Mouse (Mus musculus) liver, adult (tissue): Measurements from ENCODE around the gene Agpat2.
A peak's percentile ranks its signal among the peaks of the same experiment; 100 is the strongest.

ENCODE experiments used
- GATA4 ChIP-seq: IDR thresholded peaks from 2 replicates; pipeline ENCODE4 v1.6.1; 2014; ENCODE audit warnings: mild to moderate bottlenecking, low read length; ENCODE audit not compliant: insufficient replicate concordance

Gene Agpat2

GRCm38 (mm10) chr2:26594022-26594346 is 10.2 kb downstream of the Agpat2 start:
- TF ChIP-seq GATA4, result no peak

- TF ChIP-seq GATA4, result no peak
Measured at GRCm38 (mm10) chr2:26593211-26594021, 10.8 kb downstream of the Agpat2 start.

DNA sequence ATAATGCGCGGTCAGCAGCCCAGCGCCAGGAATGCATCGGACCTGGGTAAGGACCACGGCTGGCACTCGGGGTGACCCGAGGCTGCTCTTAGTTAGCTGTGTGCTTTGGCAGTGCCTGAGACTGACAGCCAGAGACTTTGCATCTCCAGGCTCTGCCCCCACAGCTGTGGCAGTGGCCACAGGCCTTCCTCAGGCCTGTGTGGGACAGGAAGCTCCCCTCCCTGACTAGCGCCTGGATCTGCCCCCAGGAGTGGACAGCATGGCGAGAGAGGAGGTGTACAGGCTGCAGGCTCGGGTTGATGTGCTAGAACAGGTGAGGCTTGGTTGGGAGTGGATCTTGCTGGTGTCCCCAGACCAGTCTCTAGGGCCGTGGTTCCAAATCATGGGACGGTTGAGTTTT is 12.8 kb downstream of the Agpat2 start:
- no peak for TF ChIP-seq GATA4

DNA sequence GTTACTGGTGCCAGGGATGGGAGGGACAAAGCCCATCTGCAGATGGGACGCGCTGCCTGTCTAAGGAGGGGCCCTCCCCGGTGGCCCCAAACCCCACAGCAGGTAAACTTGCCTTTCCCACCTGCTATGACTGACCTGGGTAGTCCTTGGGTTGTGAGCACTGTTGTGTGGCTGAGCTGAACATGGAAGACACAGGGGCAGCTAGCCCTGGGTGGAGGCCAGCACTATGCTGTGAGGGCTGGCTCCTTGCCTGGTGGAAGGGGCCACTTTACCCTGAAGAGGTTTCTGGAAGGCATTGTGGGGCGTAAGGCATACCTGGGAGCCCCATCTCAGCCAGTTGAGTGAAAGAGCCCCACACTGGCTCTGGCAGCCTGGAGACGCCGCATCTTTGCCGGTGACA is 13.3 kb downstream of the Agpat2 start:
- no peak for TF ChIP-seq GATA4

DNA sequence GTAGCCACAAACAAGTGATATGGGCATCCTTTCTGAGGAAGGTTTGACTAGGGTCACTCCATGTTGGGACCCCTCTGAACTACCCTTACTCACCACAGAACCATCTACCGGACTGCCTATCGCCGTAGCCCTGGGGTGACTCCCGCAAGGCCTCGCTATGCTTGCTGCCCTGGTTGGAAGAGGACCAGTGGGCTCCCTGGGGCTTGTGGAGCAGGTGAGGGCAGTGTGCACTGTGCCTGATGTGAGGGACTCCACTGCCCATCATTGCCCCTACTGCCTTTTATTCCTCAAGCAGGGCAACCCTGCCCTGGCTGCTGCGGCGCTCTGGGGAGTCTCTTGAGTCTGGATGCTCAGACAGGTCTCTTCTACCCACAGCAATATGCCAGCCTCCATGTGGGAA is 13.9 kb downstream of the Agpat2 start:
- TF ChIP-seq GATA4, result no peak

DNA sequence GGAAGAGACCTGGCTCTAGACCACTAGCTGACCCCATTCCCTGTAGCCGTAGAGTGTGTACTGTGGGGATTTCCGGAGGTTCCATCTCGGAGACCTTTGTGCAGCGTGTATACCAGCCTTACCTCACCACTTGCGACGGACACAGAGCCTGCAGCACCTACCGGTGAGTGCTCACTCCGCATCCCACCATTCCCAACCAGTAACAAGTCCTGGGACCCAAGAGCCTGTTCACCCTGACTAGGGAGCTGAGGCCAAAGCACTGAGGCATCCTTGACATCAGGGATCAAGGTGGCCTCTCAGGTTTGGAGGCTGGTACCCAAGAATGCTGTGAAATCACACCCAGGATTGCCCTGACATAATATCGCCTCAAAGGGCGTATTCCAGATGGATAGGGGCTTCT is 14.9 kb downstream of the Agpat2 start:
- no peak for TF ChIP-seq GATA4

DNA sequence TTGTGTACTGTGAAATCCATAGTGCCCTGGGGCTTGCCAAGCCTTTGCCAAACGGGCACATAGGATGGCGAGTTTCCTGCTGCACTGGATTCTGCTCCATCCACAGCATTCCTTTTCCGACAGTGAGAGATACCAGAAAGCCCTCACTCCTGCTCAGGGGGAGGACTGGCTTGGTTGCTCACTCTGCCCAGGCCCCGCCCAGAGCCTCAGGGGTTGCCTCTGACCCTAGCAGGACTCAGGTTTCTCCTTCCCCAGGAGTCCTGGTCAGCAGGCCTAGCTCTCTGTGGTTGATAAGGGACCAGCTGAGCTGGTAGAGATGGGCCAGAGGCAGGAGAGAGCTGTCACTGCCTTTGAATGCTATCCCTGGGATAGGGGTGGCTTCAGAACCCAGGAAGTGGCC is 15.6 kb downstream of the Agpat2 start:
- TF ChIP-seq GATA4, result no peak

- no peak for TF ChIP-seq GATA4
Measured at GRCm38 (mm10) chr2:26587044-26587405, 17.2 kb downstream of the Agpat2 start.

DNA sequence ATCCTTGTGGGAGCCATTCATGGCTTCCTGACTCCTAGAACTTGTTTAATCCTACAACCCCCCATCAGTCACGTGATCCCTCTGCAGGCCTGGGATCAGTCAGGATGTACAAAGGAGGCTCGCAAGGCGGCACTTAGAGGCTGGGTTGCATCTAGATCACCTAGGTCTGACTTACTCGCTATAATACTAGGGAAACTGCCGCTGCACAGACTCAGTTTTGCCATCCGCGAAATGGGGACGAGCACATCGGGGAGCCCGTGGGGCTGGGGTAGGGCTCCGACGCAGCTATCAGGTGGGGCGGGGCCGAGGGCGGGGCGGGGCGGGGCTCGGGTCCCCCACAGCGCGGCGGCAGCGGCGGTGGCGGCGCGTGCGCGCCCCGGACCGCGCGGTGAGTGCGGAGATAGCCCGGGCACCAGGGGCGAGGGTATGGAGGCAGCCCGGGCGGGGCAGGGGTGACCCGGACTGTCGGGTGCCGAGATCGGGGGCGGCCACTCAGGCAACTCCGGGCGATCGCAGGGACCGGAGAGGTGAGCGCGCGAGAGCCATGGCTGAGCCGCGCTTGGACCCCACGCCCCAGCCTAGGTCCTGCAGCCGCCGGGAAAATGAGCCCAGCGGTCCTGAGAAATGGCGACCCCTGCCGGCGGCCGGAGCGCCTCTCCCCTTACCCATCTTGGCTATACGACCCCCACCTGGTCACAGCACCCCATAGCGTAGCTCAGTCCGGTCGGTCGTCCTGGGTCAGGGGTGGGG is 17.7 kb downstream of the Agpat2 start, which contains the start of gene Gm20532:
TSS of gene Gm20532 (plus strand) at position 346 of the 750 bp plus-strand sequence.
- TF ChIP-seq GATA4, result no peak

GRCm38 (mm10) chr2:26585713-26586112 is 18.5 kb downstream of the Agpat2 start:
- TF ChIP-seq GATA4, result no peak

DNA sequence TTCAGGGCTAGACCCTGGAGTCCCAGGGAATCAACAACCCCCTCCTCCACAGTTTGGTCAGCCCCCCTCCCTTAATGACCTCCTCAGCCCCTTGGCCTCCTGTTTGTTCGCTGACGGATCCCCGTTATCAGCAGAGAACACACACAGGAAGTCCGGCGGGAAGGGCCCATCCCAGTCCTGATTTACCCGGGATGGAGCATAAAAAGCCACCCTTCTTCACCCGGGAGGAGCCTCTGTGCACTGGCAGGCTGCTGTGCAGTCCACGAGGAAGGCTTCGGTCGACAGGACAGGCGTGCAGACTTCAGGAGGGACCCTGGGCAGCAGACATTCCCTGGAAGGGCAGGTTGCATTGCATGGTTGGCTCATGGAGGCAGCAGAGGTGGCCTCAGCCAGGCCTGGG is 20.6 kb downstream of the Agpat2 start:
- peak; percentile 84; the same call in 1 of the 2 replicates for TF ChIP-seq GATA4

GRCm38 (mm10) chr2:26582741-26583140 is 21.5 kb downstream of the Agpat2 start:
- TF ChIP-seq GATA4, result no peak

DNA sequence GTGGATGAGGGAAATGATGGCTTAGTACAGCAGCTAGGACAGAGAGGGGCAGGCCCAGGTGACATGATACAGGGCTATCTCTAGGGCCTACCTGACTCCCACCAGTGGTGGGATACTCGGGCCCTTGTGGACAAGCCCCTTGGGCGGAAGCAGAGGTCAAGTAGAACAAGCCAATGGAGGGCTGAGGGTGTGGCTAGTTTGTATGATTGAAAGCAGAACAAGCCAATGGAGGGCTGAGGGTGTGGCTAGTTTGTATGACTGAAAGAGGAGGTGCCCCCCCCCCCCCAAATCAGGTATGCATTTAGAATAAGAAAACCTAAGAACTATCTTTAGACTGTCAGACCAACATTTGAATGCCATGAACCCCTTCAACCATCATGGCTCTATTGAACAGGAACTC is 22.0 kb downstream of the Agpat2 start:
- no peak for TF ChIP-seq GATA4

- TF ChIP-seq GATA4, result peak; percentile 40; the same call in 1 of the 2 replicates
Measured at GRCm38 (mm10) chr2:26580751-26581150, 23.5 kb downstream of the Agpat2 start.

DNA sequence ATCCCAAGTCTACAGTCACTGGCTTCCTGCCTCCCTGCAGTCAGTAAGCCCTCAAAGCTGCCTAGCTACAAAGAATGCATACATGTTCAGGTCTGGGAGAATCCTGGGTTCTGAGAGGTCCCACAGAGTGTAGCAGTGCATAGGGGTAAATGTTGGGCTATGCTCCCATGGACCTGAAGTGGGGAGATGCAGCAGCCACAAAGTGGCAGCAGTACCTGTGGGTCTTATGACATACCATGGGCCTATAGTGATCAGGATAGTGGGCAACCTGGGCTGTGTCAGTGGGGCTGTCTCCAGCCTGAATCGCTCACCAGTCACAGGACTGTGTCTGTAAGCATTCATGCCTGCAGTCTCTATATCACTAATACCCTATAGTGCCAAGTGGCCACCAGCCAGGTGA is 24.5 kb downstream of the Agpat2 start, which contains the start of gene Egfl7:
TSS of gene Egfl7 (plus strand) at position 301 of the 400 bp plus-strand sequence.
- no peak for TF ChIP-seq GATA4

- peak; percentile 76; the same call in 1 of the 2 replicates for TF ChIP-seq GATA4
Measured at GRCm38 (mm10) chr2:26578369-26578768, 25.8 kb downstream of the Agpat2 start.
